Mouse (Mus musculus) hindbrain, postnatal 0 days (tissue): ENCODE measurements at regions not wholly inside any gene's neighbourhood (a gene's known extent, or its start where the extent isn't known, plus 50 kb on each side); places are given as distances from the start of the nearest gene placed in this dataset.

Experiments
- ATAC-seq: fragments of 200-750 bp; cut with Nextera tagmentation; 2 replicates; pipeline ENCODE4 v1.8.0; 2017; ENCODE audit warnings: mild to moderate bottlenecking, moderate TSS enrichment, moderate library complexity
- DNase-seq: peaks from one replicate; pipeline ENCODE4 v3.0.0-alpha.2; 2015; ENCODE audit warnings: low spot score
- H3K27ac ChIP-seq: fragments of 300-500 bp; sonication (generic); 2 replicates; pipeline ENCODE4 v1.5.1; 2014; ENCODE audit warnings: mild to moderate bottlenecking
- H3K27me3 ChIP-seq: fragments of 300-500 bp; sonication (generic); 2 replicates; pipeline ENCODE4 v1.6.1; 2014; ENCODE audit warnings: low read length, mixed read lengths; ENCODE audit not compliant: insufficient read depth
- H3K36me3 ChIP-seq: fragments of 300-500 bp; sonication (generic); 2 replicates; pipeline ENCODE4 v1.6.1; 2014; ENCODE audit warnings: low read length, mixed read lengths; ENCODE audit not compliant: insufficient read depth
- H3K4me1 ChIP-seq: fragments of 300-500 bp; sonication (generic); 2 replicates; pipeline ENCODE4 v1.6.1; 2014; ENCODE audit warnings: antibody characterized with exemption, low read length, mixed read lengths; ENCODE audit not compliant: insufficient read depth
- H3K4me2 ChIP-seq: fragments of 300-500 bp; sonication (generic); 2 replicates; pipeline ENCODE4 v1.6.1; 2014; ENCODE audit warnings: low read depth, mild to moderate bottlenecking, low read length, moderate library complexity, mixed read lengths
- H3K4me3 ChIP-seq: fragments of 300-500 bp; sonication (generic); 2 replicates; pipeline ENCODE4 v1.5.1; 2014; ENCODE audit warnings: low read length
- H3K9ac ChIP-seq: fragments of 300-500 bp; sonication (generic); replicated peaks from 2 replicates; pipeline ENCODE4 v1.6.1; 2014; ENCODE audit warnings: mild to moderate bottlenecking, low read length, moderate library complexity, mixed read lengths
- H3K9me3 ChIP-seq: fragments of 300-500 bp; sonication (generic); 2 replicates; pipeline ENCODE4 v1.6.1; 2016; ENCODE audit warnings: low read length, mixed read lengths
- CTCF ChIP-seq: IDR thresholded peaks from 2 replicates; pipeline ENCODE4 v1.5.1; 2016; ENCODE audit warnings: antibody characterized with exemption, control low read depth, low read depth
- WGBS: fragments of 180-500 bp; shearing (Covaris S2); extraction: QIAGEN DNeasy Blood & Tissue Kit; methylation state at CpG from one replicate; pipeline ENCODE4 v1.1.7; 2014; 5-methylcytosine and 5-hydroxymethylcytosine counted together

- DNase-seq (no peak), ATAC-seq (no peak)
- H3K4me1 ChIP-seq = no peaks in the 10 kb centered on the region
- no peak for TF ChIP-seq CTCF
- no peaks in the 10 kb centered on the region for H3K27me3 ChIP-seq
- H3K4me3 ChIP-seq = no peak overlapping the region
- H3K36me3 ChIP-seq = no peaks in the 10 kb centered on the region
- H3K27ac ChIP-seq = no peak overlapping the region
- no peak overlapping the region for H3K4me2 ChIP-seq
- no peaks in the 10 kb centered on the region for H3K9me3 ChIP-seq
- no peak overlapping the region for H3K9ac ChIP-seq
- WGBS = 69% methylated on average over 1 of the region's 1 CpGs
Measured at GRCm38 (mm10) chr4:64640976-64641375, 483.0 kb upstream of the Pappa start.

GRCm38 (mm10) chr4:64645141-64645540, 478.8 kb upstream of the Pappa start:
- Histone ChIP-seq H3K9ac (no peak overlapping the region), H3K4me1 (no peaks in the 10 kb centered on the region), H3K36me3 (no peaks in the 10 kb centered on the region), H3K4me3 (no peak overlapping the region), H3K27me3 (no peaks in the 10 kb centered on the region), H3K9me3 (no peaks in the 10 kb centered on the region), H3K27ac (no peak overlapping the region), H3K4me2 (no peak overlapping the region)
- 93% methylated on average over 2 of the region's 2 CpGs for WGBS
- no peak for TF ChIP-seq CTCF
- ATAC-seq (no peak), DNase-seq (no peak)

GRCm38 (mm10) chr4:64654157-64654556, 469.8 kb upstream of the Pappa start:
- H3K4me1 ChIP-seq = no peaks in the 10 kb centered on the region
- no peaks in the 10 kb centered on the region for H3K27me3 ChIP-seq
- TF ChIP-seq CTCF = no peak
- ATAC-seq = no peak
- DNase-seq = no peak
- H3K4me2 ChIP-seq = no peak overlapping the region
- H3K36me3 ChIP-seq = no peaks in the 10 kb centered on the region
- H3K9me3 ChIP-seq = no peaks in the 10 kb centered on the region
- no peak overlapping the region for H3K4me3 ChIP-seq
- H3K9ac ChIP-seq = no peak overlapping the region
- no peak overlapping the region for H3K27ac ChIP-seq
- WGBS = 82% methylated on average over 3 of the region's 3 CpGs

GRCm38 (mm10) chr4:64655534-64655933, 468.4 kb upstream of the Pappa start:
- no peak overlapping the region for H3K9ac ChIP-seq
- no peak for DNase-seq
- H3K4me3 ChIP-seq = no peak overlapping the region

GRCm38 (mm10) chr4:64663722-64664121, 460.3 kb upstream of the Pappa start:
- 92% methylated on average over 2 of the region's 2 CpGs for WGBS
- TF ChIP-seq CTCF = no peak
- no peak for DNase-seq
- Histone ChIP-seq H3K4me1 (no peaks in the 10 kb centered on the region), H3K36me3 (no peaks in the 10 kb centered on the region), H3K4me3 (no peak overlapping the region), H3K9ac (no peak overlapping the region), H3K27me3 (no peaks in the 10 kb centered on the region), H3K27ac (no peak overlapping the region), H3K9me3 (no peaks in the 10 kb centered on the region), H3K4me2 (no peak overlapping the region)
- ATAC-seq = no peak

More at GRCm38 (mm10) chr4:64655534-64655933, 468.4 kb upstream of the Pappa start:
- TF ChIP-seq CTCF = no peak
- H3K36me3 ChIP-seq = no peaks in the 10 kb centered on the region
- no peak overlapping the region for H3K27ac ChIP-seq
- H3K9me3 ChIP-seq = no peaks in the 10 kb centered on the region
- no peaks in the 10 kb centered on the region for H3K27me3 ChIP-seq
- H3K4me2 ChIP-seq = no peak overlapping the region
- no peaks in the 10 kb centered on the region for H3K4me1 ChIP-seq
- ATAC-seq = no peak

GRCm38 (mm10) chr4:64667998-64668397, 456.0 kb upstream of the Pappa start:
- H3K4me1 ChIP-seq = no peaks in the 10 kb centered on the region
- H3K9me3 ChIP-seq = no peaks in the 10 kb centered on the region
- DNase-seq = no peak
- H3K27ac ChIP-seq = no peak overlapping the region
- H3K36me3 ChIP-seq = no peaks in the 10 kb centered on the region
- H3K9ac ChIP-seq = no peak overlapping the region
- no peak overlapping the region for H3K4me3 ChIP-seq
- no peak overlapping the region for H3K4me2 ChIP-seq
- TF ChIP-seq CTCF = no peak
- WGBS = 85% methylated on average over 3 of the region's 3 CpGs
- H3K27me3 ChIP-seq = no peaks in the 10 kb centered on the region
- no peak for ATAC-seq

- Histone ChIP-seq H3K4me2 (no peak overlapping the region), H3K4me1 (no peaks in the 10 kb centered on the region), H3K9ac (no peak overlapping the region), H3K27me3 (no peaks in the 10 kb centered on the region), H3K4me3 (no peak overlapping the region), H3K27ac (no peak overlapping the region), H3K36me3 (no peaks in the 10 kb centered on the region), H3K9me3 (no peaks in the 10 kb centered on the region)
- ATAC-seq (no peak), DNase-seq (no peak)
- no peak for TF ChIP-seq CTCF
- WGBS = 77% methylated on average over 2 of the region's 2 CpGs
Measured at GRCm38 (mm10) chr4:64669722-64670121, 454.3 kb upstream of the Pappa start.
